Mouse (Mus musculus) hindbrain, embryonic 10.5 days (tissue): ENCODE data around the gene Dpy19l1. TPM values are rescaled to one million over a fixed set of nuclear protein-coding genes. Genes with fewer than 3 reads are reported as not detected.
A peak's percentile ranks its signal among the peaks of the same experiment; 100 is the strongest.

Source experiments
- DNase-seq: peaks from one replicate; pipeline ENCODE4 v3.0.0-alpha.2; 2017; ENCODE audit warnings: low spot score
- H3K27ac ChIP-seq: fragments of 300-500 bp; sonication (generic); 2 replicates; pipeline ENCODE4 v1.5.1; 2016; ENCODE audit warnings: mild to moderate bottlenecking, moderate library complexity
- H3K27me3 ChIP-seq: fragments of 300-500 bp; sonication (generic); 2 replicates; pipeline ENCODE4 v1.6.1; 2016; ENCODE audit warnings: mild to moderate bottlenecking; ENCODE audit not compliant: poor library complexity, insufficient read depth, severe bottlenecking
- H3K36me3 ChIP-seq: fragments of 300-500 bp; sonication (generic); 2 replicates; pipeline ENCODE4 v1.6.1; 2016; ENCODE audit warnings: mild to moderate bottlenecking, moderate library complexity
- H3K4me1 ChIP-seq: fragments of 300-500 bp; sonication (generic); replicated peaks from 2 replicates; pipeline ENCODE4 v1.6.1; 2016; ENCODE audit warnings: mild to moderate bottlenecking
- H3K4me3 ChIP-seq: fragments of 300-500 bp; sonication (generic); 2 replicates; pipeline ENCODE4 v1.5.1; 2016; ENCODE audit warnings: mild to moderate bottlenecking, moderate library complexity
- H3K9me3 ChIP-seq: fragments of 300-500 bp; sonication (generic); 2 replicates; pipeline ENCODE4 v1.6.1; 2016; ENCODE audit warnings: mild to moderate bottlenecking, moderate library complexity
- WGBS: fragments of 180-500 bp; shearing (Covaris S2); methylation state at CpG from one replicate; pipeline ENCODE4 v1.1.7; 2016; 5-methylcytosine and 5-hydroxymethylcytosine counted together
- polyA plus RNA-seq: library from polyadenylated mRNA; unstranded; fragments of >200 nt; fragmentation: Nextera tagmentation; extraction: Ambion mirVana; gene quantifications from 2 replicates; pipeline ENCODE4 v1.2.1, GENCODE M21; 2016

Dpy19l1 gene
- polyA plus RNA-seq, 1 experiment from 2014 or later, result 4.9 TPM

DNA sequence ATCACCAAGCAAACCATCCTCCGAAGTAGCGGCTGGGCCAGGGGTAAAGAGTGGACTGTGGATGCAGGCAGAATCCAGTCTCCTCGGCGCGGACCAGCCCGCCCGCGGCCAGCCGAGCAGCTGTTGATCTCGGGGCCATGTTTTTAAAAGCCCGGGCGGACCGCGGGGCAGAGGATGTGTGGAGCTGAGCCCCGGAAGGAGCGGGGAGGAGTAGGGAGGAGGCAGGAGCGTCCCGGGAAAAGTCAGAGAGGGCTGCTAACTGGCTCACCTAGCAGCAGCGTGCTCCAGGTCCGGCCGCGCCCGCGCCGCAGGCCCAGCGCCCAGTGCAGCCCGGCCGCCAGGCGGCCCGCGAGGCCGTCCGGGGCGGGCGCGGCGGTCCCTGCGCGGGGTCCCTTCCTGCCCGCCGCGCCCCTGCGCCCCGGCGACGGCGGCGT, 352 bp downstream of the Dpy19l1 start:
- peaks cover 32% of the 10 kb centered on the region for H3K4me1 ChIP-seq
- H3K36me3 ChIP-seq, result no peaks in the 10 kb centered on the region
- H3K27ac ChIP-seq, result peak overlapping the region; percentile 95
- peak; percentile 71 for DNase-seq
- WGBS, result under 1% methylated on average over 48 of the region's 48 CpGs
- H3K4me3 ChIP-seq, result peak overlapping the region; percentile 73
- H3K9me3 ChIP-seq, result no peaks in the 10 kb centered on the region
- no peaks in the 10 kb centered on the region for H3K27me3 ChIP-seq

DNA sequence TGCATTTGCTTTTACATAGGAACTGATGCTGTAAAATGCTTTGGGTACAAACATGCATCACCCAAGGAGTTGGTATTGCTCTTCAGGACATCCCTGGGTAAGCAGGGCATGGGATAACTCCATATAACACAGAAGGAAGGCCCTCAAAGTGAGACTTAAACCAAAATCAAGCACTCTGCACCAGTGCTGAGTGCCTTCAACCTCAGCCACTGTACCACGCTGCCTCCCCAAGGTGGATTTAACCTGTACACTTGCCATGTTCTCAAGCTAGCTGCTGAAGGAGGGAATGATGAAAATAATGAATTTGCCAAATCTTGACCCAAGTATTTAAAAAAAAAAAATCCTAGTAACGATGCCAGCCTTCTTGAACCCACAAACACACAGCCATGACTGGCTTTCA, 1.3 kb downstream of the Dpy19l1 start:
- H3K27ac ChIP-seq, result no peak overlapping the region
- WGBS, result 51% methylated on average over 2 of the region's 2 CpGs
- no peaks in the 10 kb centered on the region for H3K36me3 ChIP-seq
- DNase-seq, result peak; percentile 7
- peak overlapping the region; percentile 73 for H3K4me3 ChIP-seq
- H3K27me3 ChIP-seq, result no peaks in the 10 kb centered on the region
- peaks cover 32% of the 10 kb centered on the region for H3K4me1 ChIP-seq
- H3K9me3 ChIP-seq, result no peaks in the 10 kb centered on the region

DNA sequence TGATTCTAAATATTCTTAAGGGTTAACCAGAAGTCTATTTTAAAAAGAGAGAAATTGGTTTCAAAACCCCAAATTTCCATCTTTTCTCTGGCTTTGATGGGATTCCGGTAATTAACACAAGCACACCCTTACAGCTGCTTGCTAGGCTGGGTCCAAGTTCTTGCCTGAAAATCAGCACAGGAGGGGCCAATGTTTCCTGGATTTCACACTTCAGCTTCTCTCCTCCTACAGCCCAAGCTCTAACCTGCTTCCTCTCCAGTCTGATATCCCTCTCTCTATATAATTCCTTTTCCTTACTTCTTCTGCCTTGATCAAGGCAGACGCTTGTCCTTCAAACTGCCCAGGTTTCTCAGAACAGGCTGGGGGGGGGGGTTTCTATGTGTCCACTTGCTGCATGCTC, 6.7 kb downstream of the Dpy19l1 start:
- no peak for DNase-seq
- no peaks in the 10 kb centered on the region for H3K9me3 ChIP-seq
- peaks cover 18% of the 10 kb centered on the region for H3K4me1 ChIP-seq
- WGBS, result 92% methylated on average over 2 of the region's 2 CpGs
- H3K27me3 ChIP-seq, result no peaks in the 10 kb centered on the region
- H3K4me3 ChIP-seq, result no peak overlapping the region
- no peak overlapping the region for H3K27ac ChIP-seq
- no peaks in the 10 kb centered on the region for H3K36me3 ChIP-seq

DNA sequence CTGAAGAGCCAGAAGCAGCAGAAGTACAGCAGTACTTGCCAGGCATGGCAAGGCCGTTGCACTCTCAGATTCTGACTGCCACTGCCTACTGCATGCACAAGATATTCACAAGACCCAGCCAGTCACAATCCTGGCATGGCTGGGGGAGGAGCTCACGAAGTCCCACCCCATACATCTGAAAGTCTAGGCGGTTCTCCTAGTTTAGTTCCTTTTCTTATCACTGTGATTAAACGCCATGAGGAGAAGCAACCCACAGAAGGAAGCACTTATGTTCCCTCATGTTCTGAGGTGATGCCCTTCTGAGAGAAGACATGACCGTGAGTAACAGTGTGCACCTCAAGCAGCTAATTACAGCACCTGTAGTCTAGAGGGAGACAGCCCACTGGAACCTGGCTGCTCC, 12.4 kb downstream of the Dpy19l1 start:
- Histone ChIP-seq H3K9me3 (no peaks in the 10 kb centered on the region), H3K27me3 (no peaks in the 10 kb centered on the region), H3K27ac (no peak overlapping the region), H3K4me3 (no peak overlapping the region), H3K4me1 (no peaks in the 10 kb centered on the region), H3K36me3 (no peaks in the 10 kb centered on the region)
- WGBS, result 91% methylated on average over 5 of the region's 5 CpGs
- DNase-seq, result no peak

DNA sequence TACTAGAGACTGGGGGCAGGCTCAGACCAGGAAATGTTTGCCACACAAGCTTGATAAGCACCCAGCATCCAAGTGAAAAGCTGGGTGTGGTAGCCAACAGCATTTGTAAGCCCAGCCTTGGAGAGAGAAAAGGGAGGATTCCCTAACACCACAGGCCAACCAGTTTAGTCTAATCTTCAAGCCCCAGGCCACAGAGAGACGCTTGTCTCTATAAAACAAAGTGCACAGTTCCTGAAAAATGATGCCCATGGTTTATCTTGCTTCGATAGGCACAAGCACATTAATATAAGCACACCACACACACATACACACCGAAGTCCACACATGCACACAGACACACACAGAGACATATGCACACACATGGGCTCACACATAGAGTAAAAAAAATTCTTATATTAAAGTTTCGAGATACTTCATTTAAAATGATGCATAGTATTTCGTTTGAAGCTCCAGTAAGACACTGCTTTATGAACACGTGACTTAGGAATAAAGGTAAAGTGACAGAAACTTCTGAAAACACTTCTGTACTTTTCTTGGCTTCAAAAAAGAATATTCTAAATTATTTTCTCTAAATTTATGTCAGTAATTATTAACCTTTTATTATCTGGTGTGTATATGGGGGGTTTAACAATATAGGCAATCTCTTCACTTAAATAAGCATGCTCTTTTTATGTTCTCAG, 14.4 kb downstream of the Dpy19l1 start:
- Histone ChIP-seq H3K4me1 (no peaks in the 10 kb centered on the region), H3K4me3 (no peak overlapping the region), H3K27ac (no peak overlapping the region), H3K27me3 (no peaks in the 10 kb centered on the region), H3K36me3 (no peaks in the 10 kb centered on the region), H3K9me3 (no peaks in the 10 kb centered on the region)
- WGBS, result 93% methylated on average over 6 of the region's 6 CpGs
- no peak for DNase-seq

DNA sequence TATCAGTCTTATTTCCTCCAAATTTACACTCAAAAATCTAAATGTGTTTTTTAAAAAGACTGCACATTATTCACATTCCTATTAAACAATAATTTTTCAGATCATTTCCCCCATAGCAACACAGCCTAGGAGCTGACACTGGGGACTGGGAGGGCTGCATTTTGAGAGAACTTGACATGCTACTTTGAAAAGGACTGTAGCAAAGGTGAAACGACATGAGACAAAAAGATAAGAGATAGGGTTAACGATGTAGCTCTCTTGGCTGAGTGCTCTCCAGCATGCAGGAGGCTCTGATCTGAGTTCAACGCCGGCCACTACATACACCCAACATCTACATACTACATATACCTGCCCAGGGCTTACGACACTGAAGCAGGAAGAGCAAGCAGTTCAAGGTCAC, 20.6 kb downstream of the Dpy19l1 start:
- Histone ChIP-seq H3K27me3 (no peaks in the 10 kb centered on the region), H3K4me1 (no peaks in the 10 kb centered on the region), H3K4me3 (no peak overlapping the region), H3K36me3 (peaks cover 32% of the 10 kb centered on the region), H3K9me3 (no peaks in the 10 kb centered on the region), H3K27ac (no peak overlapping the region)
- no peak for DNase-seq
- 93% methylated on average over 5 of the region's 5 CpGs for WGBS

DNA sequence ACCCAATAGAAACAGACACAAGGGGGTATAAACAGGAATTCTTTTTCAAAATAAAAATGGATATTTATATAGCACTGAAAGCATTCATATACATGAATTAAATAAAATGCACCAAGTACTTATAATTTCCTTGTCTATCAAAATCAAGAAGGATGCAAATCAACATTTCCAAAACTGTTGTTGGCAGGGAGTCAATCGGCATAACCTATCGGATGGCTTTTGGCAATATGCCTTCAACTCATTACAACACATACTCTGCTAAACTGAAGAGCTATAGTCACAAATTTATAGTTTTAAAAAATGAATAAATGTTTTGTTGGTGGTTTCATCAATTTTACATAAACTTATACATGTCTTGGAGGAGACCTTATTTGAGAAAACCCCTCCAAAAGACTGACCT, 25.7 kb downstream of the Dpy19l1 start:
- no peaks in the 10 kb centered on the region for H3K9me3 ChIP-seq

DNA sequence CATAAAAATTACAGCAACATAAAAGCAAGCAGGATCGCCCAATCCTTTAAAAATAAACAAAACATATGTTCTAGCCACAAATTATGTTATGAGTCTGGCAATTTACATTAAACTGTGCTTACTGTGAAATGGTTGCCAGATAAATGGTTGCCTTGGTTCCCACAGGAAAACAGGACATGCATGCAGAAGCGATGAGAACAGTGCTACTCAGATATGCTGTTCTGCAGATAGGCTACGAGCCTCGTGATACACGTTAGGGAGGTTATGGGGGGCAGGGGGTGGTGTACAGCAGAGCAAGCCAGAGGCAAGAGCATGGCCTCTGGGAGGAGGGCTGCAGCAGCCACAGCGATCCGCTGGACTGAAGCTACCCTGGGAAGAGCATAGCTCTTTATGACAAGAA, 29.1 kb downstream of the Dpy19l1 start:
- Histone ChIP-seq H3K27me3 (no peaks in the 10 kb centered on the region), H3K4me1 (no peaks in the 10 kb centered on the region), H3K36me3 (peaks cover 20% of the 10 kb centered on the region), H3K4me3 (no peak overlapping the region), H3K9me3 (no peaks in the 10 kb centered on the region), H3K27ac (no peak overlapping the region)
- DNase-seq, result no peak
- WGBS, result 91% methylated on average over 7 of the region's 7 CpGs

More for the DNA sequence above, 25.7 kb downstream of the Dpy19l1 start:
- 96% methylated on average over 2 of the region's 2 CpGs for WGBS
- peaks cover 44% of the 10 kb centered on the region for H3K36me3 ChIP-seq
- H3K4me3 ChIP-seq, result no peak overlapping the region
- H3K27ac ChIP-seq, result no peak overlapping the region
- DNase-seq, result no peak
- H3K4me1 ChIP-seq, result no peaks in the 10 kb centered on the region
- no peaks in the 10 kb centered on the region for H3K27me3 ChIP-seq

DNA sequence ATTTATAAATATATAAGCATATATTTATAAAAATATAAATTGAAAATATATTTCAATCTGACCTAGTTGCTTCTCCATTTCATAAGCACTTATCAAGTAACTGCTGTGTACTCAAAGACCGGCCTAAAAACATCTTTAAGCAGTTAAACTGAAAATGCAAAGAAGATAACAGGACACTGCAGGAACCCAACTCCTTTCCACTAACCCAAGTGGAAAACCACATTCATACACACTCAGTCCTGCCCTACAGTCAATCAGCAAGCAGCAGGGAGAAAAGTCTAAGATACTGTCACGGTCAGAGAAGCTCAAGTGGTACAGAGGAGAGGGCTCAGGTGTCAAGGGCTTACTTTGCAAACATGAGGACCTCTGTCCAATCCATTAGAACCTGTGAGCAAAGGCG, 30.4 kb downstream of the Dpy19l1 start:
- Histone ChIP-seq H3K9me3 (no peaks in the 10 kb centered on the region), H3K27ac (no peak overlapping the region), H3K27me3 (no peaks in the 10 kb centered on the region), H3K36me3 (peaks cover 13% of the 10 kb centered on the region), H3K4me1 (no peaks in the 10 kb centered on the region), H3K4me3 (no peak overlapping the region)
- DNase-seq, result no peak
- WGBS, result 87% methylated on average over 3 of the region's 3 CpGs

DNA sequence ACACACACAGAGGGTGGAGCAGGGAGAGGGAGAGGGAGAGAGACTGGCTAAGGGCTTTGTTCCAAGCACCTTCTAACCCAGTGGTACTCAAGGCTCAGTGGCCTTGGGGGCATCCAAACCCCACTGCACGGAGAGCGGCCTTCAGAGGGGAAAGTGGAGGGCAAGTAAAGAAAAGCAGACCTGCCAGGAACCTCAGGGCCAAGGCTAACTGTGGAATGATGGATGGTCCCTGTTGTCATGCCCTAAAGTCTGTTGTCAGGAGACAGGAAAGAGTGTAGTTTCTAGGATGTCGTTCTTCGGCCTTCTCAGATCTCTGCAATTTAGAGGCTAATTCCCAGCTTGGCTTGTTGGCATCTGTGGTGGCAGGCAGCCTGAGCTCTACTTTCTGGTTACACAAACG, 32.8 kb downstream of the Dpy19l1 start:
- no peaks in the 10 kb centered on the region for H3K27me3 ChIP-seq
- 91% methylated on average over 5 of the region's 5 CpGs for WGBS
- H3K4me1 ChIP-seq, result no peaks in the 10 kb centered on the region
- DNase-seq, result no peak
- no peak overlapping the region for H3K4me3 ChIP-seq
- H3K27ac ChIP-seq, result no peak overlapping the region
- H3K9me3 ChIP-seq, result no peaks in the 10 kb centered on the region
- H3K36me3 ChIP-seq, result peaks cover 8% of the 10 kb centered on the region; the same call in 1 of the 2 replicates

DNA sequence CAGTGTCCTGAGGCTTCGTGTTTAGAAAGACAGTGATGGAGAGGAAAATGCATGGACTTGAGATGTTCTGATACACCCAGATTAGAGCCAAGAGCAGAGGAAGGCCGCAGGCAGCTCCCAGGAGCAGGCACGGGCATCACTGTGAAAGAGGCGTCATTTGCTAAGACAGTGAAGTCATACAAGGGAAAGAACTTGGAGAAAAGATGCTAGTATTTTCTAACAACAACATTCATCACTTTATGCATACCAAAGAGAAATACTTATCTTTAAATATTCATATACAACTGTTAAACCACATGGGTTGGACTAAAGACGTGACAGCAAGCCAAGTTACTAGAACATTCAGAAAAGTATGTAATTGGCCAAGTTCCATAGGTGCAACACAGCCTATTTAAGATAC, 35.8 kb downstream of the Dpy19l1 start:
- H3K4me3 ChIP-seq, result no peak overlapping the region
- no peaks in the 10 kb centered on the region for H3K9me3 ChIP-seq
- H3K4me1 ChIP-seq, result no peaks in the 10 kb centered on the region
- H3K27ac ChIP-seq, result no peak overlapping the region
- no peak for DNase-seq
- 93% methylated on average over 5 of the region's 5 CpGs for WGBS
- H3K27me3 ChIP-seq, result no peaks in the 10 kb centered on the region
- H3K36me3 ChIP-seq, result no peaks in the 10 kb centered on the region

DNA sequence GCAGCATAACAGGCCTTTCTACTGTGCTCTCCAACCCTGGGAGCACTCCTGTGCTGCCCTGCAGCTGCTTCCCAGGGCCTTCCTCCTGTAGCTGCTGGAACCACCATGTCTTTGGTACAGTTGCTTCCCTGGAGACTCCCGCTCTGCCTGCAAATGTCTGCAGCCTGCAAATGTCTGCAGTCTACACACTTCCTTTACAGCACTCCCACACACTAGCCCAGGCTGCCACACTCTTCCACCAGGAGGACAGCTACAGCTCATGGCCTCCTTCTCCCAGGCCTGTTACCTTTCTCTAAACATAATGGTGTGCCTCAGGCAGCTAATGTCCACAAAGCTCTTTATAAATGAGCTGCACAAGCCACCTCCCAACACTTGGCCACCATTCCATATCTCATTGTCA, 36.3 kb downstream of the Dpy19l1 start:
- no peak for DNase-seq
- Histone ChIP-seq H3K4me3 (no peak overlapping the region), H3K27ac (no peak overlapping the region), H3K9me3 (no peaks in the 10 kb centered on the region), H3K36me3 (no peaks in the 10 kb centered on the region), H3K27me3 (no peaks in the 10 kb centered on the region), H3K4me1 (no peaks in the 10 kb centered on the region)
- WGBS, result 94% methylated on average over 1 of the region's 1 CpGs

DNA sequence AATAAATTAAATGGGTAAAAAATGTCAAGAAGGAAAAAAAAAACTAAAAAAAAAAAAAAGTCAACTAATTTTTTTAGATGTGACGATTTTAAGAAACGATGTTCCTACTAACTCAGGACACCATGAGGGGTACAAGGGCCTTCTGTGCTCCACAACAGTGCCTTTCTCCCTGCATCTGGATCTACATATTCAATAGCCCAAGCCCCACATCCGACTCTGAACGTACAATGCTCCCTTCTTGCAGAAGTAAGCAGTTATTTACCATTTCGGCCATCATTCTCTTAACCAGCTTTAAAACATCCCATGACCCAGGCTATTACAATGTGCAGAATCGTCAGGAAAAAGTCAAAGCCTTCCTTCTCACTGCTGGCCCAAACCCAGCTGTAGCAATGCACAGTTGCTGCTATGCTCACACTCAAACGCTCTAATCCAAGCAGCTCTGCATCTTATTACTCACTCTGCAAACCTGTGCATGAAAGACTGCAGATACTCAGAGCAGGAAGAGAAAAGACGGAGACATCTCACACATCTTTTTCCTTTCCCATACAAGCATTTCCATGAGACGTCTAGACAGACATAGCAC, 41.5 kb downstream of the Dpy19l1 start:
- DNase-seq, result no peak
- Histone ChIP-seq H3K4me3 (no peak overlapping the region), H3K4me1 (no peaks in the 10 kb centered on the region), H3K27me3 (no peaks in the 10 kb centered on the region), H3K27ac (no peak overlapping the region), H3K36me3 (0 out of 2 replicates have a peak, but pooled peaks cover 5% of the 10 kb centered on the region), H3K9me3 (no peaks in the 10 kb centered on the region)
- 92% methylated on average over 9 of the region's 9 CpGs for WGBS
